Mouse (Mus musculus) megakaryocyte, embryonic 14.5 days (primary cell): ENCODE measurements at regions not wholly inside any gene's neighbourhood (a gene's known extent, or its start where the extent isn't known, plus 50 kb on each side); places are given as distances from the start of the nearest gene placed in this dataset.

Experiments
- H3K27me3 ChIP-seq: replicated peaks from 2 replicates; pipeline ENCODE3; 2012; ENCODE audit warnings: inconsistent platforms
- H3K36me3 ChIP-seq: replicated peaks from 2 replicates; pipeline ENCODE3; 2012; ENCODE audit warnings: low read length, inconsistent platforms, mixed read lengths
- H3K4me1 ChIP-seq: 2 replicates; pipeline ENCODE4 v1.6.1; 2012; ENCODE audit warnings: inconsistent platforms
- H3K4me3 ChIP-seq: replicated peaks from 2 replicates; pipeline ENCODE3; 2012; ENCODE audit warnings: moderate library complexity, mild to moderate bottlenecking, inconsistent platforms
- H3K9me3 ChIP-seq: 2 replicates; pipeline ENCODE4 v1.6.1; 2012; ENCODE audit warnings: inconsistent platforms
- FLI1 ChIP-seq: IDR thresholded peaks from 2 replicates; pipeline ENCODE4 v1.6.1; 2012; ENCODE audit warnings: low read length, inconsistent platforms, mixed read lengths
- GATA1 ChIP-seq: IDR thresholded peaks from 3 replicates; pipeline ENCODE4 v1.6.1; 2012; ENCODE audit warnings: mixed read lengths, low read length, inconsistent platforms, borderline replicate concordance

GRCm38 (mm10) chr11:111324453-111325010 is 258.6 kb downstream of the Kcnj2 start:
- no peaks in the 10 kb centered on the region for H3K27me3 ChIP-seq
- TF ChIP-seq GATA1 (no peak), FLI1 (no peak)
- H3K9me3 ChIP-seq = peaks cover 12% of the 10 kb centered on the region

GRCm38 (mm10) chr11:111326915-111327314 is 261.0 kb downstream of the Kcnj2 start:
- H3K4me1 ChIP-seq = no peaks in the 10 kb centered on the region
- H3K36me3 ChIP-seq = no peaks in the 10 kb centered on the region
- peaks cover 12% of the 10 kb centered on the region for H3K9me3 ChIP-seq
- TF ChIP-seq GATA1 (no peak), FLI1 (no peak)
- H3K4me3 ChIP-seq = no peak overlapping the region
- H3K27me3 ChIP-seq = no peaks in the 10 kb centered on the region

More at GRCm38 (mm10) chr11:111324453-111325010, 258.6 kb downstream of the Kcnj2 start:
- H3K36me3 ChIP-seq = no peaks in the 10 kb centered on the region
- no peak overlapping the region for H3K4me3 ChIP-seq
- H3K4me1 ChIP-seq = no peaks in the 10 kb centered on the region

- no peaks in the 10 kb centered on the region for H3K4me1 ChIP-seq
- no peak overlapping the region for H3K4me3 ChIP-seq
- no peaks in the 10 kb centered on the region for H3K27me3 ChIP-seq
- no peaks in the 10 kb centered on the region for H3K36me3 ChIP-seq
- no peak for TF ChIP-seq GATA1
- no peak for TF ChIP-seq FLI1
- peaks cover 12% of the 10 kb centered on the region for H3K9me3 ChIP-seq
These were observed 262.3 kb downstream of the Kcnj2 start for GRCm38 (mm10) chr11:111328258-111328657.

- Histone ChIP-seq H3K36me3 (no peaks in the 10 kb centered on the region), H3K9me3 (no peaks in the 10 kb centered on the region), H3K4me3 (no peak overlapping the region), H3K27me3 (no peaks in the 10 kb centered on the region), H3K4me1 (no peaks in the 10 kb centered on the region)
- TF ChIP-seq GATA1 = no peak
- no peak for TF ChIP-seq FLI1
These were observed 265.6 kb downstream of the Kcnj2 start for GRCm38 (mm10) chr11:111331592-111331991.

GRCm38 (mm10) chr11:111333021-111333420 is 267.1 kb downstream of the Kcnj2 start:
- Histone ChIP-seq H3K9me3 (no peaks in the 10 kb centered on the region), H3K36me3 (no peaks in the 10 kb centered on the region), H3K4me1 (no peaks in the 10 kb centered on the region), H3K4me3 (no peak overlapping the region), H3K27me3 (no peaks in the 10 kb centered on the region)
- TF ChIP-seq FLI1 (no peak), GATA1 (no peak)

- peaks cover 6% of the 10 kb centered on the region; the same call in 1 of the 2 replicates for H3K9me3 ChIP-seq
- TF ChIP-seq GATA1 = no peak
- TF ChIP-seq FLI1 = no peak
These were observed 281.6 kb downstream of the Kcnj2 start for GRCm38 (mm10) chr11:111347562-111347961.

GRCm38 (mm10) chr11:111350028-111350427 is 284.1 kb downstream of the Kcnj2 start:
- no peak overlapping the region for H3K4me3 ChIP-seq
- H3K36me3 ChIP-seq = no peaks in the 10 kb centered on the region
- no peaks in the 10 kb centered on the region for H3K4me1 ChIP-seq
- no peak for TF ChIP-seq FLI1
- TF ChIP-seq GATA1 = no peak
- H3K27me3 ChIP-seq = no peaks in the 10 kb centered on the region
- peaks cover 6% of the 10 kb centered on the region; the same call in 1 of the 2 replicates for H3K9me3 ChIP-seq

More at GRCm38 (mm10) chr11:111347562-111347961, 281.6 kb downstream of the Kcnj2 start:
- no peak overlapping the region for H3K4me3 ChIP-seq
- no peaks in the 10 kb centered on the region for H3K27me3 ChIP-seq
- H3K4me1 ChIP-seq = no peaks in the 10 kb centered on the region
- no peaks in the 10 kb centered on the region for H3K36me3 ChIP-seq

GRCm38 (mm10) chr11:111363363-111363762 is 297.4 kb downstream of the Kcnj2 start:
- Histone ChIP-seq H3K4me3 (no peak overlapping the region), H3K36me3 (no peaks in the 10 kb centered on the region), H3K4me1 (no peaks in the 10 kb centered on the region), H3K9me3 (peaks cover 5% of the 10 kb centered on the region; the same call in 1 of the 2 replicates), H3K27me3 (no peaks in the 10 kb centered on the region)
- TF ChIP-seq GATA1 (no peak), FLI1 (no peak)

- TF ChIP-seq FLI1 (no peak), GATA1 (no peak)
- H3K27me3 ChIP-seq = no peaks in the 10 kb centered on the region
- no peak overlapping the region for H3K4me3 ChIP-seq
- H3K36me3 ChIP-seq = no peaks in the 10 kb centered on the region
- peaks cover 3% of the 10 kb centered on the region; the same call in 1 of the 2 replicates for H3K4me1 ChIP-seq
- 0 out of 2 replicates have a peak, but pooled peaks cover 1% of the 10 kb centered on the region for H3K9me3 ChIP-seq
These were observed 311.2 kb downstream of the Kcnj2 start for GRCm38 (mm10) chr11:111377165-111377564.

GRCm38 (mm10) chr11:111379842-111380241 is 313.9 kb downstream of the Kcnj2 start:
- H3K4me1 ChIP-seq = peaks cover 3% of the 10 kb centered on the region; the same call in 1 of the 2 replicates
- no peaks in the 10 kb centered on the region for H3K9me3 ChIP-seq
- no peaks in the 10 kb centered on the region for H3K27me3 ChIP-seq
- H3K36me3 ChIP-seq = no peaks in the 10 kb centered on the region
- no peak for TF ChIP-seq GATA1
- no peak overlapping the region for H3K4me3 ChIP-seq
